Mouse (Mus musculus) G1E (cell line): ENCODE measurements around the gene Pex13. TPM values are rescaled to one million over a fixed set of nuclear protein-coding genes. Genes with fewer than 3 reads are reported as not detected.

Source experiments
- ATAC-seq: 2 replicates; pipeline ENCODE4 v1.8.0; 2016; ENCODE audit warnings: mild to moderate bottlenecking; ENCODE audit not compliant: insufficient number of reproducible peaks, poor library complexity, low FRiP score, severe bottlenecking; ENCODE audit errors: extremely low read depth
- DNase-seq: peaks from one replicate; pipeline ENCODE4 v3.0.0; 2012; ENCODE audit warnings: low spot score
- H3K27me3 ChIP-seq: 2 replicates; pipeline ENCODE4 v1.6.1; 2012; ENCODE audit warnings: mild to moderate bottlenecking, low read length, inconsistent platforms; ENCODE audit not compliant: insufficient read depth
- H3K36me3 ChIP-seq: replicated peaks from 2 replicates; pipeline ENCODE3; 2012; ENCODE audit warnings: mild to moderate bottlenecking, inconsistent platforms
- H3K4me1 ChIP-seq: 2 replicates; pipeline ENCODE4 v1.6.1; 2012; ENCODE audit warnings: low read depth, low read length, inconsistent platforms, mixed read lengths; ENCODE audit not compliant: insufficient read depth
- H3K4me3 ChIP-seq: 2 replicates; pipeline ENCODE4 v1.5.1; 2012; ENCODE audit warnings: low read depth, mild to moderate bottlenecking, inconsistent platforms, low read length, moderate library complexity, mixed read lengths
- H3K9me3 ChIP-seq: replicated peaks from 2 replicates; pipeline ENCODE4 v1.6.1; 2012; ENCODE audit warnings: inconsistent platforms
- CTCF ChIP-seq: IDR thresholded peaks from 2 replicates; pipeline ENCODE4 v1.5.1; 2012; ENCODE audit warnings: low read depth, low read length, inconsistent platforms, mixed read lengths
- GATA1 ChIP-seq: IDR thresholded peaks from 2 replicates; pipeline ENCODE4 v1.6.1; 2012; ENCODE audit warnings: borderline replicate concordance, low read length, inconsistent platforms, mixed read lengths
- GATA2 ChIP-seq: IDR thresholded peaks from 2 replicates; pipeline ENCODE4 v1.6.1; 2012; ENCODE audit warnings: low read depth, low read length, inconsistent platforms, borderline replicate concordance
- POLR2AphosphoS5 ChIP-seq: IDR thresholded peaks from 2 replicates; pipeline ENCODE4 v1.6.1; 2012; ENCODE audit warnings: low read depth, low read length, inconsistent platforms; ENCODE audit not compliant: insufficient replicate concordance
- TAL1 ChIP-seq: conservative IDR thresholded peaks from 2 replicates; pipeline ENCODE4 v1.6.1; 2012; ENCODE audit warnings: low read depth, low read length, inconsistent platforms, mixed read lengths
- polyA plus RNA-seq: library from polyadenylated mRNA; stranded (reverse); fragments of >175 nt; gene quantifications from 2 replicates; pipeline ENCODE4 v1.2.3, GENCODE M21; 2012
- total RNA-seq, 2 experiments: library from RNA; stranded (forward) in 1 of 2; stranded (reverse) in 1 of 2; fragments of 200-1000 nt in 1 of 2; fragments of >200 nt in 1 of 2; fragmentation: Nextera tagmentation in 1 of 2; gene quantifications; 2 replicates each; pipeline ENCODE4 v1.2.3; 2014 to 2017

The Pex13 gene
- total and polyA plus RNA-seq, 3 experiments, result 16.7 to 26.7 (median 18.1) TPM

DNA sequence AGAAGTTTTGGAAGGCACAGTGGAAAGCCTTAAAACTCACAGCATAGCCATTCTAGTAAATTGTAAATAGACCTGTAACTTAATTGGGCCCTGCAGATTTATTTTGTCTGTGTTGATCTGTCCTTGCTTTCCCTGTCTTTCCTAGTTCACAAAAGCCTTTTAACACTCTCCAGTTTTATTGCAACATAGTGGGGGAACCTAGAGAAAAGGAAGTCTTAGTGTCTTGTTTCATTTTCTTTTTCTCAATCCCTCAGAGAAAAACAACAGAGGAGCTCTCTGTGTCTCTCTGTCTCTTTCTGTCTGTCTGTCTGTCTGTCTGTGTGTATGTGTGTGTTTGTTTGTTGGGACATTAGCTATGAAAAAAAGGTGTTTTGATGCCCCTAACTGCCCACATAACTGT is 30.1 kb upstream of the Pex13 start:
- no peaks in the 10 kb centered on the region for H3K9me3 ChIP-seq
- DNase-seq (no peak), ATAC-seq (no peak)
- H3K4me1 ChIP-seq, result peaks cover 4% of the 10 kb centered on the region; the same call in 1 of the 2 replicates
- no peak for TF ChIP-seq POLR2AphosphoS5
- TF ChIP-seq TAL1, result no peak
- TF ChIP-seq CTCF, result no peak
- TF ChIP-seq GATA1, result no peak
- no peak for TF ChIP-seq GATA2
- no peaks in the 10 kb centered on the region for H3K27me3 ChIP-seq
- H3K4me3 ChIP-seq, result no peak overlapping the region
- peaks cover 49% of the 10 kb centered on the region for H3K36me3 ChIP-seq

DNA sequence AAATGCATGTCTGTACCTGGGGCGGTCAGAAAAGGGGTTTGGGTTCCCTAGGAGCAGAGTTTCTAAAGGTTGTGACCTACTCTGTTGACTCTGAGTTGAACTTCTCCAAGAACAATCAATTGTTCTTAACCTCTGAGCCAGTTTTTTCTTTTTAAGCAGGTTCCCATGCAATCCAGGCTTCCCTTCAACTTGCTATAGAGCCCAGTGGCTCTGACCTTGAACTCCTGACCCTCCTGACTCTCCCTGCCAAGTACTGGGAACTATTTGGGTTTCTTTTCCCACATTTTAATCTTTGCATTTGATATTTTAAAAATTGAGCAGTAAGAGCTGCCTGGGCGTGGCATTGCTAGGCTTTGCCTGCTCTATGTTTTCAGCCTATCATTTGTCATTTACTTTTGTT is 27.5 kb upstream of the Pex13 start:
- no peak for DNase-seq
- ATAC-seq, result no peak
- Histone ChIP-seq H3K4me1 (peaks cover 1% of the 10 kb centered on the region; the same call in 1 of the 2 replicates), H3K36me3 (peaks cover 45% of the 10 kb centered on the region), H3K9me3 (no peaks in the 10 kb centered on the region), H3K4me3 (no peak overlapping the region), H3K27me3 (no peaks in the 10 kb centered on the region)
- TF ChIP-seq GATA1, result no peak
- TF ChIP-seq POLR2AphosphoS5, result no peak
- no peak for TF ChIP-seq GATA2
- TF ChIP-seq CTCF, result no peak

DNA sequence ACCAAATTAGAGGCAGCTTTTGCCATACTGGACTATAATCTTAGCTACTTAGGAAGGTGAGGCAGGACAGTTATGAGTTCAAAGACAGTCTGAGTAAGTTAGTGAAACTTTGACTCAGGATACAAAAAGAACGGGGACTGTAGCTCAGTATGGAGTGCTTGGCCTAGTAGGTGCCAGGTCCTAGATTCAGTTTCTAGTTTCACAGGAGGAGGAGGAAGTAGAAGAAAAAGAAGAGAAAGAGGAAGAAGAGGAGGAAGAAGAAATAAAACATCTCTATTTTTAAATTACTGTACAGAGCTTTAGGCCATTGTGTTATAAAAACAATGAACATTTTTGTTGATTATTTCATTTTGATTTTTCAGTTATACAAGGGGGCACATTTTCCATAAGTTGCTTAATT is 22.3 kb upstream of the Pex13 start:
- Histone ChIP-seq H3K9me3 (no peaks in the 10 kb centered on the region), H3K4me1 (no peaks in the 10 kb centered on the region), H3K36me3 (peaks cover 58% of the 10 kb centered on the region), H3K27me3 (no peaks in the 10 kb centered on the region), H3K4me3 (no peak overlapping the region)
- DNase-seq (no peak), ATAC-seq (no peak)
- TF ChIP-seq GATA2 (no peak), CTCF (no peak), POLR2AphosphoS5 (no peak), TAL1 (no peak), GATA1 (no peak)

DNA sequence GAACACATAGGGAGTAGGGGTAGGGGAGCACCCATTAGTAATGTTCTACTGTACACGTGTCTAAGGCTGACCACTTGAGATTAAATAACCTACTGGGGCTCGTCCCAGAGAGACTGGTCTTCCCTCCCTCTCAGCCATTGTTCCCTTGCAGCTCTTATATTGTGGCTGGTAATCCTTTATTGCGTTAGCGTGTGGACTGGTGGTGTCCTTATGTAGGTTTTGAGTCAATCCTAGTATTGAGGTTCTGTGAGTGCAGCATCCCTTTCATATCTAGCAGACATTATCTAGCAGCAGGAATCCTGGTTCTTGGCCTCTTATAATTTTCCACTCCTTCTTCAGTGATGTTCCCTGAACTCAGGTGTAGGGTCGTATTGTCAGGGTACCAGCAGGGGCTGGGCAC is 20.9 kb upstream of the Pex13 start:
- DNase-seq, result no peak
- ATAC-seq, result no peak
- peaks cover 71% of the 10 kb centered on the region for H3K36me3 ChIP-seq
- no peaks in the 10 kb centered on the region for H3K27me3 ChIP-seq
- no peaks in the 10 kb centered on the region for H3K4me1 ChIP-seq
- TF ChIP-seq CTCF (no peak), TAL1 (no peak), GATA2 (no peak), GATA1 (no peak), POLR2AphosphoS5 (no peak)
- H3K9me3 ChIP-seq, result no peaks in the 10 kb centered on the region
- no peak overlapping the region for H3K4me3 ChIP-seq

DNA sequence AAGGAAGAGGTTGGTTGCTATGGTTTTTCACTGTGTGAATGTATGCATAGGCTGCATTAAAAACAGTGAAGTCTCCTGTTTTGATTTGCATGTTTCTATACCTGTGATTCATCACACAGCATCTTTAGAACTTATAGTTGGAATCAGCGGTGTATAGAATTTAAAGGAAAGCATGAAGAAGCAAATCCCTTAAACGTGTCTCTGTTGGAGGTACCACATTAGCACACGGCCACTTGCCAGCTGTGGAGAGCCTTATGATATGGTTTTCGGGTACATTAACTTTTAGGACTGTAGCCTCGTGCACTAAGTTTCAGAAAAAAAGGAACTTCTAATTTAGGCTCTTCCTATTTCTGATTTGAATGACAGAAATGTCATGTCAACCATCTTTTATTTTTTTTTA is 16.8 kb upstream of the Pex13 start:
- no peak overlapping the region for H3K4me3 ChIP-seq
- H3K27me3 ChIP-seq, result no peaks in the 10 kb centered on the region
- TF ChIP-seq TAL1 (no peak), GATA2 (no peak), POLR2AphosphoS5 (no peak), CTCF (no peak), GATA1 (no peak)
- no peak for DNase-seq
- ATAC-seq, result no peak
- no peaks in the 10 kb centered on the region for H3K9me3 ChIP-seq
- no peaks in the 10 kb centered on the region for H3K4me1 ChIP-seq
- H3K36me3 ChIP-seq, result peaks cover 86% of the 10 kb centered on the region

DNA sequence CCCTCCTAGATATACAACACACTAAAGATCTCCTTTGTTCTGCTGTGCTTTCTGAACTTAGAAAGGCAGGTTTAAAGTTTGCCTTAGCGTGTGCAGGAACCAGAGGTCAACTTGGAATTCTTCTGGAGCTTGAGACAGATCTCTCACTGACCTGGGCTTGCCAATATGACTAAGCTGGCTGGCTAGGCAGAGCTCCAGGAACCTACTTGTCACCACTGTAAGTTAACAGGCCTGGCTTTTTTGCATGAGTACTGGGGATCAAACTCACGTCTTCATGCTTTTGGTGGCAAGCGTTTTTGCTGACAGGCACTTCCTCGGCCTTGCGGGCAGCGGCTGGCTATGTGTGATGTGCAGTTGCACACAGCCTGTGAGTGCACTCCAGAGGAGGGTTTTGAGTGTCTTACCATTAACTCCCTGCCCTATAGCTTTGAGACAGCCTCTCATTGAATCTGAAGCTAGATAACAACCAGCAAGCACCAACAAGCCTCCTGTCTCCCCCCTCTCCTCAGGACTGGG is 14.7 kb upstream of the Pex13 start:
- ATAC-seq (no peak), DNase-seq (no peak)
- Histone ChIP-seq H3K9me3 (no peaks in the 10 kb centered on the region), H3K36me3 (peaks cover 89% of the 10 kb centered on the region), H3K27me3 (no peaks in the 10 kb centered on the region), H3K4me3 (no peak overlapping the region), H3K4me1 (no peaks in the 10 kb centered on the region)
- TF ChIP-seq POLR2AphosphoS5 (no peak), GATA1 (no peak), GATA2 (no peak), TAL1 (no peak), CTCF (no peak)
